Mouse (Mus musculus) kidney, adult 2 months (tissue): ENCODE data around the gene Dcp1a.

Experiments
- CTCF ChIP-seq: fragments of 200-500 bp; conservative IDR thresholded peaks from 2 replicates; pipeline ENCODE4 v1.5.1; 2011; ENCODE audit warnings: low read depth, mild to moderate bottlenecking, control low read depth, low read length, moderate library complexity, mixed read lengths; ENCODE audit not compliant: insufficient read depth, insufficient read length
- POLR2A ChIP-seq: fragments of 200-500 bp; IDR thresholded peaks from one replicate; pipeline ENCODE4 v1.6.1; 2011; ENCODE audit warnings: low read depth, low read length, control low read depth

DNA sequence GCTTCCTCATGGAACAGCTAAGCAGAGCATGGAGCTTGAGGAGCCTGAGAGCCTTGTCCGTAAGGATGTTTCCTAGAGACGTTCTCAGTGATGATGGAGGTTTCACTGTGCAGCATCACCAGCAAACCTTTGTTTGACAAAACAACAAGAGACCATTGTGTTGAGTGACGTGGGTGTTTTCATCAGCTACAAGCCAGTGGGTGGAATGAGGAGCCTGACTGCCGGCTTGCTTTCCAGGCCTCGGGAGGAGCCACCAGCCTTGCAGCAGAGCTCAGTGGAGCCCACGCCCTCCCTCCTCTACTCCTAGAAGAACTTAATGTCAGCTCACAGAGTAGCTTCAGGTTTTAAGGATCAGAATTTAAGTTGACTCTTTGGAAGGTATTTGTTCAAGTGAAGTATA is 44.0 kb downstream of the Dcp1a start:
- TF ChIP-seq POLR2A (no peak), CTCF (no peak)
